Mouse (Mus musculus): ENCODE measurements at regions not wholly inside any gene's neighbourhood (a gene's known extent, or its start where the extent isn't known, plus 50 kb on each side); places are given as distances from the start of the nearest gene placed in this dataset.

- CTCF ChIA-PET, result no interaction called here
- POLR2A ChIA-PET, result no interaction called here
Measured at GRCm38 (mm10) chr5:83991513-83991912, 425.7 kb downstream of the Epha5 start.

GRCm38 (mm10) chr5:83990679-83991498, 426.3 kb downstream of the Epha5 start:
- CTCF ChIA-PET, result no interaction called here
- POLR2A ChIA-PET, result no interaction called here

DNA sequence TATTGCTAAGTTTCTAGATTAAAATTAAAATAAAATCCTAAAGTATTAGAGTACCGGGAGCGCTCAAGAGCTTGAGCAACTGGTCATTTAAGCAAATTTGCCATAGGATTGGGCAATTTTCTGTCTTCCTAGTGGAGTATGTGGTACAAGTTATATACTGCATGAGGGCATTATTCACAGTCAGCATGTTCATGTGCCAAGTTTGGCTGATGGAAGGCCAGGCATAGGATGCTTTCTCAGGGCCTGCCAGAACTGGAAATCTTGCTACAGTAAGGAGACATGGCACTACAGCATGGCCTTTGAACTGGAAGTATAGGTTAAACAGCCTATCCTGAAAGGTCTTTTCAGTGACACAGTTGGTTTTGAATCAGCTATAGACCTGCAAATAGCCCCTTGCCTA, 455.6 kb downstream of the Epha5 start:
- ChIA-PET POLR2A (no interaction called here), CTCF (no interaction called here)

GRCm38 (mm10) chr5:83958800-83959199, 458.4 kb downstream of the Epha5 start:
- ChIA-PET POLR2A (no interaction called here), CTCF (no interaction called here)

- CTCF ChIA-PET, result interaction anchor here in 1 of 4 experiments (0.6 kb wide), 1 partner anchor 832 kb away, joined by 3 read pairs; no protein-coding TSS in a partner anchor
Measured at GRCm38 (mm10) chr5:83958196-83958595, 459.0 kb downstream of the Epha5 start.

More at GRCm38 (mm10) chr5:83958196-83958595, 459.0 kb downstream of the Epha5 start:
- POLR2A ChIA-PET, result no interaction called here
